Comparison of ENCODE assay signal across 9 mouse cellular contexts in genomic region chr11:98785214-98785613, GRCm38 (mm10). TPM values are rescaled to one million over a fixed set of nuclear protein-coding genes. Genes with fewer than 3 reads are reported as not detected.
A peak's percentile ranks its signal among the peaks of the same experiment; 100 is the strongest.
DNase-seq lines count a peak whose midpoint lies in the region; ATAC-seq and TF ChIP-seq lines count a peak whose summit lies in the region.
"Had no signal": no experiment of that assay in that cellular context is flagged by ENCODE, and none has a peak within 500 bp of the region (broad histone marks: within the 10 kb centered on the region; RNA-seq: fewer than 3 reads in every experiment).

No protein-coding gene starts in this region.

- H3K27me3 ChIP-seq in forebrain, embryonic 11.5 days (ENCODE audit: control insufficient read depth, insufficient read depth, low read length) = no peaks in the 10 kb centered on the region
- peaks cover 10% of the 10 kb centered on the region for H3K27me3 ChIP-seq in liver, embryonic 15.5 days

- no peak overlapping the region for H3K4me3 ChIP-seq in left cerebral cortex, adult 2 months
- H3K4me3 ChIP-seq in forebrain, embryonic 11.5 days (ENCODE audit: low read depth, low read length) = no peak overlapping the region
- H3K4me3 ChIP-seq in liver, embryonic 15.5 days (replicated peaks) = no peak overlapping the region

- TF ChIP-seq CTCF in left cerebral cortex, adult 2 months (IDR thresholded peaks at IDR 0.05) = no peak

- no peaks in the 10 kb centered on the region for H3K36me3 ChIP-seq in forebrain, embryonic 11.5 days (ENCODE audit: control insufficient read depth, insufficient read depth, low read length)
- no peaks in the 10 kb centered on the region for H3K36me3 ChIP-seq in liver, embryonic 15.5 days (replicated peaks)
- H3K36me3 ChIP-seq: G1E had no signal

- H3K9me3 ChIP-seq in forebrain, embryonic 11.5 days (ENCODE audit: control insufficient read depth, low read length) = no peaks in the 10 kb centered on the region
- no peaks in the 10 kb centered on the region for H3K9me3 ChIP-seq in liver, embryonic 15.5 days (replicated peaks)
- H3K9me3 ChIP-seq: G1E had no signal

- H3K27ac ChIP-seq in left cerebral cortex, adult 2 months = peak overlapping the region; percentile 100
- no peak overlapping the region for H3K27ac ChIP-seq in forebrain, embryonic 11.5 days (ENCODE audit: low read depth, low read length)
- peak overlapping the region; percentile 73 for H3K27ac ChIP-seq in liver, embryonic 15.5 days (replicated peaks)

- no peak overlapping the region for H3K9ac ChIP-seq in forebrain, embryonic 11.5 days (ENCODE audit: low read length)
- H3K9ac ChIP-seq in liver, embryonic 15.5 days = no peak overlapping the region

- intact Hi-C loops in left cerebral cortex, adult 2 months (cut with DNase I) = loop anchor here (5.0 kb wide), 1 partner anchor 122 kb away; the partner anchor contains the start of gene Cdc6
- intact Hi-C loops in left cerebral cortex, postnatal 10 days (cut with DNase I) = loop anchor here (5.0 kb wide), 1 partner anchor 73 kb away; no protein-coding TSS in a partner anchor

- 65% methylated on average over 10 of the region's 10 CpGs for WGBS in forebrain, embryonic 11.5 days
- WGBS in liver, embryonic 15.5 days (ENCODE audit: insufficient replicate concordance) = 64% methylated on average over 10 of the region's 10 CpGs

- peaks cover 34% of the 10 kb centered on the region for H3K4me1 ChIP-seq in forebrain, embryonic 11.5 days (replicated peaks; ENCODE audit: control insufficient read depth, insufficient read depth, low read length)
- peaks cover 83% of the 10 kb centered on the region for H3K4me1 ChIP-seq in liver, embryonic 15.5 days (replicated peaks)

- H3K4me2 ChIP-seq in forebrain, embryonic 11.5 days (ENCODE audit: low read depth, low read length, severe bottlenecking) = no peak overlapping the region
- H3K4me2 ChIP-seq in liver, embryonic 15.5 days = no peak overlapping the region

- no peak for DNase-seq in left cerebral cortex, adult 2 months (ENCODE audit: extremely low spot score in 1 of 2, low spot score in 2 of 2)
- no peak for DNase-seq in left cerebral cortex, postnatal 10 days (ENCODE audit: extremely low spot score in 1 of 2, low spot score in 2 of 2)
- DNase-seq in forebrain, embryonic 11.5 days (ENCODE audit: low spot score) = peak; percentile 51
- DNase-seq in heart, postnatal 4 days = peak; percentile 53
- no peak for DNase-seq in B cell, adult 2 months

- ATAC-seq in forebrain, embryonic 11.5 days (replicated peaks; ENCODE audit: low FRiP score) = no peak
- no peak for ATAC-seq in liver, embryonic 15.5 days (ENCODE audit: insufficient read depth)
- ATAC-seq in frontal cortex, adult (ENCODE audit: low TSS enrichment) = no peak
- ATAC-seq in CD4-positive, CD25-positive, alpha-beta regulatory T cell, adult 4 months = no peak

RNA-seq across cellular contexts. Expression of gene Nr1d1, which starts 10.1 kb away (rescaled TPM):
- total RNA-seq in left cerebral cortex, adult 2 months (2021) = 100 to 1,000 TPM in 1 of 2 experiments, 10 to 100 TPM in 1; 91.9 to 153 TPM
- 10 to 100 TPM; 63.3 to 70.5 TPM for total RNA-seq in left cerebral cortex, postnatal 10 days (2021)
- 1.0 and 1.6 TPM in 2 replicates for polyA plus RNA-seq in forebrain, embryonic 11.5 days (2014; fragmentation: Nextera tagmentation; extraction: Ambion mirVana)
- 10 to 100 TPM; 26.3 to 27.6 TPM for total RNA-seq in heart, postnatal 4 days (2021)
- polyA plus RNA-seq in liver, embryonic 15.5 days (2015; fragmentation: Nextera tagmentation; extraction: Ambion mirVana) = 0.63 and 0.85 TPM in 2 replicates
- 10 to 100 TPM in 1 of 2 experiments, 1 to 10 TPM in 1; 4.9 to 12.3 TPM for polyA plus RNA-seq in CD4-positive, CD25-positive, alpha-beta regulatory T cell, adult 4 months (2017; shearing (Covaris generic))

RNA-seq across cellular contexts. Expression of gene Msl1, which starts 10.1 kb away (rescaled TPM):
- total RNA-seq in left cerebral cortex, adult 2 months (2021) = 100 to 1,000 TPM; 178 to 192 TPM
- total RNA-seq in left cerebral cortex, postnatal 10 days (2021) = 100 to 1,000 TPM; 162 to 177 TPM
- 24.0 and 28.4 TPM in 2 replicates for polyA plus RNA-seq in forebrain, embryonic 11.5 days (2014; fragmentation: Nextera tagmentation; extraction: Ambion mirVana)
- 10 to 100 TPM; 67.8 to 71.5 TPM for total RNA-seq in heart, postnatal 4 days (2021)
- polyA plus RNA-seq in liver, embryonic 15.5 days (2015; fragmentation: Nextera tagmentation; extraction: Ambion mirVana) = 5.2 and 5.8 TPM in 2 replicates
- 10 to 100 TPM; 22.3 to 24.8 TPM for polyA plus RNA-seq in CD4-positive, CD25-positive, alpha-beta regulatory T cell, adult 4 months (2017; shearing (Covaris generic))

RNA-seq across cellular contexts. Expression of gene Casc3, which starts 19.5 kb away (rescaled TPM):
- 10 to 100 TPM; 53.0 to 57.6 TPM for total RNA-seq in left cerebral cortex, adult 2 months (2021)
- total RNA-seq in left cerebral cortex, postnatal 10 days (2021) = 10 to 100 TPM; 52.3 to 55.8 TPM
- 59.9 and 63.2 TPM in 2 replicates for polyA plus RNA-seq in forebrain, embryonic 11.5 days (2014; fragmentation: Nextera tagmentation; extraction: Ambion mirVana)
- 10 to 100 TPM; 26.9 to 28.4 TPM for total RNA-seq in heart, postnatal 4 days (2021)
- polyA plus RNA-seq in liver, embryonic 15.5 days (2015; fragmentation: Nextera tagmentation; extraction: Ambion mirVana) = 14.4 and 16.2 TPM in 2 replicates
- 10 to 100 TPM; 13.6 to 14.5 TPM for polyA plus RNA-seq in CD4-positive, CD25-positive, alpha-beta regulatory T cell, adult 4 months (2017; shearing (Covaris generic))

RNA-seq across cellular contexts. Expression of gene Thra, which starts 44.8 kb away (rescaled TPM):
- total RNA-seq in left cerebral cortex, adult 2 months (2021) = 100 to 1,000 TPM; 730 to 768 TPM
- 1,000 to 10,000 TPM; 1,115 to 1,123 TPM for total RNA-seq in left cerebral cortex, postnatal 10 days (2021)
- polyA plus RNA-seq in forebrain, embryonic 11.5 days (2014; fragmentation: Nextera tagmentation; extraction: Ambion mirVana) = 35.9 and 36.9 TPM in 2 replicates
- total RNA-seq in heart, postnatal 4 days (2021) = 100 to 1,000 TPM; 171 to 183 TPM
- polyA plus RNA-seq in liver, embryonic 15.5 days (2015; fragmentation: Nextera tagmentation; extraction: Ambion mirVana) = 7.2 and 7.6 TPM in 2 replicates
- 1 to 10 TPM; 4.8 to 5.7 TPM for polyA plus RNA-seq in CD4-positive, CD25-positive, alpha-beta regulatory T cell, adult 4 months (2017; shearing (Covaris generic))

RNA-seq across cellular contexts. Expression of gene Rapgefl1, which starts 51.4 kb away (rescaled TPM):
- 100 to 1,000 TPM; 144 to 153 TPM for total RNA-seq in left cerebral cortex, adult 2 months (2021)
- 100 to 1,000 TPM; 121 to 122 TPM for total RNA-seq in left cerebral cortex, postnatal 10 days (2021)
- 2.0 and 2.5 TPM in 2 replicates for polyA plus RNA-seq in forebrain, embryonic 11.5 days (2014; fragmentation: Nextera tagmentation; extraction: Ambion mirVana)
- 1 to 10 TPM; 1.3 TPM for total RNA-seq in heart, postnatal 4 days (2021)
- 0.24 and 0.28 TPM in 2 replicates for polyA plus RNA-seq in liver, embryonic 15.5 days (2015; fragmentation: Nextera tagmentation; extraction: Ambion mirVana)
- under 1 TPM in 1 of 2 experiments, not detected in 1; 0.48 TPM for polyA plus RNA-seq in CD4-positive, CD25-positive, alpha-beta regulatory T cell, adult 4 months (2017; shearing (Covaris generic))

Comparison
In these comparisons a context has a peak if more than half of its experiments do, and no peak if none do; other contexts are left out.
1. DNase-seq: peak in forebrain, embryonic 11.5 days (single experiment) and heart, postnatal 4 days (single experiment); none in left cerebral cortex, adult 2 months (0 of 2), left cerebral cortex, postnatal 10 days (0 of 2) and B cell, adult 2 months (0 of 2).